Mouse (Mus musculus): ENCODE measurements around the gene Sox15. TPM values are rescaled to one million over a fixed set of nuclear protein-coding genes. Genes with fewer than 3 reads are reported as not detected.

Sox15 gene
- polyA plus RNA-seq, 1 experiment from 2014 or later = not detected

DNA sequence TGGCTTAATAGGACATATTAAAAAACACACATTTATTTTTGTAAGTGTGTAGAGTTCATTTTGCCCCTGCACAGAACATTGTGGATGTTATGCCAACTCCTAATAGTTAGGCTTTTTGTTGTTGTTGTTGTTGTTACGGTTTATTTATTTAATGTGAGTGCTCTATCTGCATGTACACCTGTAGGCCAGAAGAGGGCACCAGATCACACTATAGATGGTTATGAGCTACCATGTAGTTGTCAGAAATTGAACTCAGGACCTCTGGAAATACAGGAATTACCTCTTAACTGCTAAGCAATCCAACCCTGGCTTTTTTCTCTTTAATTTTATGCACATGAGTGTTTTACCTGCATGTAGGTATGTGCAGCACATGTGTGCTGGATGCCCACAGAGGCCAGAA is 25.3 kb upstream of the Sox15 start:
- Histone ChIP-seq H3K4me1 (ENCODE audit: control insufficient read depth, insufficient read depth, low read length) (peaks cover 13% of the 10 kb centered on the region), H3K4me2 (ENCODE audit: low read depth, low read length) (no peak overlapping the region), H3K27me3 (ENCODE audit: control insufficient read depth, insufficient read depth, low read length) (no peaks in the 10 kb centered on the region), H3K4me3 (ENCODE audit: low read length) (no peak overlapping the region), H3K9me3 (replicated peaks; ENCODE audit: control insufficient read depth, low read length) (no peaks in the 10 kb centered on the region), H3K36me3 (ENCODE audit: control insufficient read depth, insufficient read depth) (no peaks in the 10 kb centered on the region), H3K9ac (ENCODE audit: low read length) (no peak overlapping the region), H3K27ac (ENCODE audit: low read length) (no peak overlapping the region)
- WGBS = 58% methylated on average over 1 of the region's 1 CpGs
- ATAC-seq (replicated peaks; ENCODE audit: extremely low read depth, insufficient read depth, low FRiP score) = no peak

DNA sequence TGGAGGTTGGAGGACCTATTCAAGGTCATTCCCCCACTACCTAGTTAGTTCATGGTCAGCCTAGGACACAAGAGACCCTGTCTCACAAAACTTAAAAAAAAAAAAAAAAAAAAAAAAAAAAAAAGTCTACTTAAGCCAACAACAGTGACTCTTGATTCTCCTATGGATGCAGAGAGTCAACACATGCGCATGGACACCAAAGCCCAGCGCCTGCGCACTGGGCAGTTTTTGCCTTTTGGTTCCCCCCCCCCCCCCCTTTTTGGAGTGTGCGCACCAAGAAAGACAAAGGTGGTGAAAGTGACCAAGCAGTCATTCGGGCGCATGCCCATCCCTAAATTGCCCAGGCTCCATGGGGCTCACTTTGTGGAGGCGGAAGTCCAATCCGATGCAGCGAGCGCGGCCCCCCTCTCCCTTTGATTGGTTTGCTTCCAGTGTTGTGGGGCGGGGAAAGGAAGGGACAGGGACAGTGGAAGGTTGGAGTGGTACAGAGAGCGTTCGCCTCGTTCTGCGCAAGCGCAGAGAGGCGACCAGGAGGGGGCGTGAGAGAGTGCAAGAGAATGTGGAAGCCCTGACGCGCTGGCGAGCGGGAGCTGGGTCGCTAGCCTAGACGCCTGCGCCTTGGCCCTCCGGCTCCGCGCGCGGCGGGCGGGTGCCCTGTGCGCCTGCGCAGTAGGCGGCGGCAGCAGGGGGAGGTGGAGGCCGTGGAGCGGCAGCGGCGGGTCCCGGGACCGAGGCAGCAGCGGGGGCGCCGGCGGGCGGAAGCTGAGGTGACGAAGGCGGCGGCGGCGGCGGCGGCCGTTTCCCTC is 22.6 kb upstream of the Sox15 start, which contains the start of gene Fxr2:
Gene Fxr2, plus strand, starts transcription at position 707 of the 806 bp plus-strand sequence.
- Histone ChIP-seq H3K27me3 (ENCODE audit: control insufficient read depth, insufficient read depth, low read length) (no peaks in the 10 kb centered on the region), H3K9me3 (replicated peaks; ENCODE audit: control insufficient read depth, low read length) (no peaks in the 10 kb centered on the region), H3K4me3 (ENCODE audit: low read length) (peak within 1 kb of the TSS; percentile 95), H3K4me2 (ENCODE audit: low read depth, low read length) (peak within 1 kb of the TSS; percentile 85), H3K27ac (ENCODE audit: low read length) (peak within 1 kb of the TSS; percentile 96), H3K36me3 (ENCODE audit: control insufficient read depth, insufficient read depth) (peaks cover 3% of the 10 kb centered on the region; the same call in 1 of the 2 replicates), H3K4me1 (ENCODE audit: control insufficient read depth, insufficient read depth, low read length) (peaks cover 22% of the 10 kb centered on the region), H3K9ac (ENCODE audit: low read length) (peak within 1 kb of the TSS; percentile 97)
- WGBS = 0% methylated on average over 49 of the region's 56 CpGs
- peak; percentile 98 for ATAC-seq (replicated peaks; ENCODE audit: extremely low read depth, insufficient read depth, low FRiP score)

DNA sequence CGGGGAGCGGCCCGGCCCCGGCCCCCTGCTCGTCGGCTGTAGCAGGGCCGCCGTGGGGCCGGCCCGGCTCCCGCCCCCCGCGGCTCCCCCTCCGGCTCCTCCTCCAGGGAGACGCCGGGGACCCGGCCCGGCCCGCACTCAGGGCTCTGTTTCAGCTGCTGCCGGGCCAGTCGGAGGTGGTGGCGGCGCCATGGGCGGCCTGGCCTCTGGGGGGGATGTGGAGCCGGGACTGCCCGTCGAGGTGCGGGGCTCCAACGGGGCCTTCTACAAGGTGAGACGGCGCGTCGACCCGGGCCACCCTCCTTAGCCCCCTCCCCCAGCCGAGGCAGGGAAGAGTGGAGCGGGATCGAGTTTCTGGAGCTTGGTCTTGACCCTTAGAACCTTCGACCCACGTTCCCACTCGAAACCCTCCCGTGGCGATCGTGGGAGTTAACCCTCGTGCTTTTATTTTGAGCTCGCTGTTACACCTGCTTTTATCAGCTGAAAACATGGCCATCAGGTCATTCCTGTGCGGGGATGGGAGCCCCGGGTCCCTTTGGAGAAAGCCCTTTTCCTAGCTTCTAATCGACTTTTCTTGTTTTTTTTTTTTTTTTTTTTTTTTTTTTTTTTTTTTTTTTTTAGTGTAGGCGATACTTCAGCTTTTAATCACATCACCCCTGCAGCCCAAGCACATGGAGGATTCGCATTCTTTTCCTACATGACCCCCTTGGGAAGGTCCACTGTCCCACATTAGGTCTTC is 21.8 kb upstream of the Sox15 start:
- H3K4me3 ChIP-seq (ENCODE audit: low read length) = peak overlapping the region; percentile 95
- H3K9ac ChIP-seq (ENCODE audit: low read length) = peak overlapping the region; percentile 97
- H3K9me3 ChIP-seq (replicated peaks; ENCODE audit: control insufficient read depth, low read length) = no peaks in the 10 kb centered on the region
- WGBS = under 1% methylated on average over 31 of the region's 50 CpGs
- H3K4me2 ChIP-seq (ENCODE audit: low read depth, low read length) = peak overlapping the region; percentile 85
- H3K27ac ChIP-seq (ENCODE audit: low read length) = peak overlapping the region; percentile 96
- no peaks in the 10 kb centered on the region for H3K27me3 ChIP-seq (ENCODE audit: control insufficient read depth, insufficient read depth, low read length)
- H3K36me3 ChIP-seq (ENCODE audit: control insufficient read depth, insufficient read depth) = peaks cover 3% of the 10 kb centered on the region; the same call in 1 of the 2 replicates
- peaks cover 22% of the 10 kb centered on the region for H3K4me1 ChIP-seq (ENCODE audit: control insufficient read depth, insufficient read depth, low read length)
- peak; percentile 53 for ATAC-seq (replicated peaks; ENCODE audit: extremely low read depth, insufficient read depth, low FRiP score)

DNA sequence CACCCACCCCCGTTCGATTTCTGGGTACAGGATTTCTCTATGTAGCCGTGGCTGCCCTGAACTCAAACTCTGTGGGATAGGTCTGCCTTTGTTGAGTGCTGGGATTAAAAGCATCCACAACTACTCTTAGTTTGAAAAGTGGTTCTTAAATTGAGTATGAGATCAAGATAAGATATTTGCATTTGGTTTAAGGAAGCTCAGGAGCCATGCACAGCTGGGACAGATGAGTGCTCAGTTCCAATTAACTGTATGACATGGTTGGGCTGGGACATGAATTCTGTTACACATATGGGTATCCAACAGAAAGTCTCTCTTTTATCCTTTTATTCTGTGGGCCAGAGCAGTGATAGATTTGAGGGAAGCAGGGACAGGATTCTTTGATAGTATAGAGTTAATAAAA is 19.6 kb upstream of the Sox15 start:
- H3K36me3 ChIP-seq (ENCODE audit: control insufficient read depth, insufficient read depth) = peaks cover 7% of the 10 kb centered on the region
- H3K4me2 ChIP-seq (ENCODE audit: low read depth, low read length) = no peak overlapping the region
- H3K9me3 ChIP-seq (replicated peaks; ENCODE audit: control insufficient read depth, low read length) = no peaks in the 10 kb centered on the region
- ATAC-seq (replicated peaks; ENCODE audit: extremely low read depth, insufficient read depth, low FRiP score) = no peak
- H3K4me1 ChIP-seq (ENCODE audit: control insufficient read depth, insufficient read depth, low read length) = peaks cover 22% of the 10 kb centered on the region
- WGBS = 75% methylated on average over 3 of the region's 3 CpGs
- H3K9ac ChIP-seq (ENCODE audit: low read length) = no peak overlapping the region
- no peak overlapping the region for H3K4me3 ChIP-seq (ENCODE audit: low read length)
- H3K27me3 ChIP-seq (ENCODE audit: control insufficient read depth, insufficient read depth, low read length) = no peaks in the 10 kb centered on the region
- no peak overlapping the region for H3K27ac ChIP-seq (ENCODE audit: low read length)

DNA sequence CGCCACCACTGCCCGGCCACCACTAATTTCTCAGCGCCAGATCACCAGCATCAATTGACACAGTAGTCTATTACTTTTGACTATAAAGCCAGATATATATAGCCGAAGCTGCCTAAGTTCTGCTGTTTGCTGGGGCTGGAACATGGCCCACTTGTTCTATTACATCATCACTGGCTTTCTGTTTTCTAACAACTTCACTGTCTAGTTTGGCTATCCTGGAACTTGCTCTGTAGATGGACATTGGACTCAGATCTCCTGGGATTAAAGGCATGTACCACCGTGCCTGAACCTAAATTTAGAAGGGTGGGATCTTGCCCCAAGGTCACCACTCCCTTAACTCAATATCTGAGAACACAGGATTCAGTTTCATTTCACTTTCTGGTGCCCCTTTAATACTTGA is 9.3 kb upstream of the Sox15 start:
- 83% methylated on average over 5 of the region's 5 CpGs for WGBS
- no peak overlapping the region for H3K27ac ChIP-seq (ENCODE audit: low read length)
- H3K36me3 ChIP-seq (ENCODE audit: control insufficient read depth, insufficient read depth) = peaks cover 73% of the 10 kb centered on the region
- H3K4me1 ChIP-seq (ENCODE audit: control insufficient read depth, insufficient read depth, low read length) = no peaks in the 10 kb centered on the region
- ATAC-seq (replicated peaks; ENCODE audit: extremely low read depth, insufficient read depth, low FRiP score) = no peak
- no peak overlapping the region for H3K4me3 ChIP-seq (ENCODE audit: low read length)
- H3K9ac ChIP-seq (ENCODE audit: low read length) = no peak overlapping the region
- no peaks in the 10 kb centered on the region for H3K27me3 ChIP-seq (ENCODE audit: control insufficient read depth, insufficient read depth, low read length)
- no peak overlapping the region for H3K4me2 ChIP-seq (ENCODE audit: low read depth, low read length)
- no peaks in the 10 kb centered on the region for H3K9me3 ChIP-seq (replicated peaks; ENCODE audit: control insufficient read depth, low read length)

DNA sequence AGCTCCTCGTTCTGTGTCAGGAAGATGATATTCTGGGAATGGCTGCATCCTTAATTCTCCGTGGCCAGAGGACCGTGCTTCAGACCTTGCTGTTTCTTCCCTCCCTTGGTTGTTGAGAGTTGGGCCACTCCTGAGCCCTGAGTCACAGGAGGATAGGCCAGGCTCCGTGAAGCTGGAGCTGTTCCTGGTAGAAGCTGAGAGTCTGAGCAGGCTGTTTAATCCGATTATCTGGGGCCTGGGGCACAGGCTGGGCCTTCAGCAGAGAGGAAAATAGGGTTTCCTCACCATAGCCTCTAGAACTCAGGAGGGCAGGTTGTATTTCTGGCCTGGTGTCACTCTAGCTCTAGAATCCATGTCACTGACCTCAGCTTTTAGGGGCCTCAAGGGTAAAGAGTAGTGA is 1.7 kb upstream of the Sox15 start:
- H3K27ac ChIP-seq (ENCODE audit: low read length) = no peak overlapping the region
- H3K4me1 ChIP-seq (ENCODE audit: control insufficient read depth, insufficient read depth, low read length) = peaks cover 6% of the 10 kb centered on the region; the same call in 1 of the 2 replicates
- H3K4me2 ChIP-seq (ENCODE audit: low read depth, low read length) = no peak overlapping the region
- no peak overlapping the region for H3K9ac ChIP-seq (ENCODE audit: low read length)
- no peaks in the 10 kb centered on the region for H3K27me3 ChIP-seq (ENCODE audit: control insufficient read depth, insufficient read depth, low read length)
- H3K36me3 ChIP-seq (ENCODE audit: control insufficient read depth, insufficient read depth) = peaks cover 61% of the 10 kb centered on the region
- ATAC-seq (replicated peaks; ENCODE audit: extremely low read depth, insufficient read depth, low FRiP score) = no peak
- H3K9me3 ChIP-seq (replicated peaks; ENCODE audit: control insufficient read depth, low read length) = no peaks in the 10 kb centered on the region
- no peak overlapping the region for H3K4me3 ChIP-seq (ENCODE audit: low read length)
- WGBS = 48% methylated on average over 5 of the region's 5 CpGs

DNA sequence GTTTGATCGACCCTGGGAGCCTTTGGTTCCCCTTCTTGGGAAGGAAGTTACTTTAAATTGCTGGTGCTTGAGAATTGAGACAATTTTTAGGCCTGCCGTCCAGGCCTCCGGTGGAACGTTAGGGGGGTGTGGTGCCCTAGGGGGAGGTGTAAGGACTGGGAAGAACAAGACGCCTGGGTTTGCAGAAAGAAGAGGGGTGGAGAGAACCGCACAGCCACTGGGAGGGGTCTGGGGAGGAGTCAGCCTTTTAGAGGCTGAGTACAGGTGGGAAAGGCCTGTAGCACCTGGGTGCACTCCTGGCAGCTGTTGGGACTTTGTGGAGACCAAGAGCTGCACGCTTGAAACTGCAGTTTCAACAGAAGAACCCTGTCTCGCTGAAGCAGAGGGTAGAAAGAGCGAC is 354 bp upstream of the Sox15 start:
- 43% methylated on average over 9 of the region's 9 CpGs for WGBS
- Histone ChIP-seq H3K27ac (ENCODE audit: low read length) (0 out of 2 replicates have a peak overlapping the region, but pooled peaks have one; percentile 27), H3K4me2 (ENCODE audit: low read depth, low read length) (no peak overlapping the region), H3K9ac (ENCODE audit: low read length) (no peak overlapping the region; the same call in 1 of the 2 replicates), H3K9me3 (replicated peaks; ENCODE audit: control insufficient read depth, low read length) (no peaks in the 10 kb centered on the region), H3K27me3 (ENCODE audit: control insufficient read depth, insufficient read depth, low read length) (no peaks in the 10 kb centered on the region), H3K4me3 (ENCODE audit: low read length) (no peak overlapping the region), H3K36me3 (ENCODE audit: control insufficient read depth, insufficient read depth) (peaks cover 57% of the 10 kb centered on the region), H3K4me1 (ENCODE audit: control insufficient read depth, insufficient read depth, low read length) (peaks cover 6% of the 10 kb centered on the region; the same call in 1 of the 2 replicates)
- ATAC-seq (replicated peaks; ENCODE audit: extremely low read depth, insufficient read depth, low FRiP score) = no peak

DNA sequence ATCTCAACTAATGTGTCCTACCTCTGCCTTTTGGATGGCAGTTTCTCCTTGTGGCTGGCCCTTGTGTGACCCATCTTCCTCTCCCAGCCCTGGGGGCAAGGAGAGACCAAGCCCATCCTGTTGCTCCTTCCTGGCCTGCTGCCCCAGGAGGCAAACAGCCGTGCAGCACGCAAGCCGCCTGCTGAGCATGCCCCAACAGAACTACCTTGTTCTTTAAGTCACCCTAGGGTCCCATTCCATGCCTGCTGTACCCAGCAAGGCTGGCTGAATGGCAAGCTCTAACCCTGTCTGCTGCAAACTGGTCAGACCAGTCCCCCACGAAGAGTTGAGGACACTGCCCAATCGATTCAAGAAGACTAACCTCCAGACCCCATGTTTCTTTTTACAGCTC is 946 bp downstream of the Sox15 start:
- WGBS = 80% methylated on average over 5 of the region's 5 CpGs
- H3K4me1 ChIP-seq (ENCODE audit: control insufficient read depth, insufficient read depth, low read length) = peaks cover 6% of the 10 kb centered on the region; the same call in 1 of the 2 replicates
- H3K36me3 ChIP-seq (ENCODE audit: control insufficient read depth, insufficient read depth) = peaks cover 44% of the 10 kb centered on the region
- no peak overlapping the region for H3K4me2 ChIP-seq (ENCODE audit: low read depth, low read length)
- H3K9ac ChIP-seq (ENCODE audit: low read length) = no peak overlapping the region
- no peak overlapping the region for H3K4me3 ChIP-seq (ENCODE audit: low read length)
- H3K27me3 ChIP-seq (ENCODE audit: control insufficient read depth, insufficient read depth, low read length) = no peaks in the 10 kb centered on the region
- no peak overlapping the region for H3K27ac ChIP-seq (ENCODE audit: low read length)
- ATAC-seq (replicated peaks; ENCODE audit: extremely low read depth, insufficient read depth, low FRiP score) = no peak
- no peaks in the 10 kb centered on the region for H3K9me3 ChIP-seq (replicated peaks; ENCODE audit: control insufficient read depth, low read length)
